Mouse (Mus musculus) gastrocnemius, adult 2 months (tissue): Measurements from ENCODE around the gene Tgm4. TPM values are rescaled to one million over a fixed set of nuclear protein-coding genes. Genes with fewer than 3 reads are reported as not detected.

Source experiments
- DNase-seq: peaks from one replicate; pipeline ENCODE4 v3.0.0; 2022
- H3K27ac ChIP-seq: fragments of 200-600 bp; 2 replicates; pipeline ENCODE4 v1.8.1; 2022; ENCODE audit warnings: mild to moderate bottlenecking
- H3K4me3 ChIP-seq: fragments of 200-600 bp; 2 replicates; pipeline ENCODE4 v1.8.1; 2022; ENCODE audit warnings: mild to moderate bottlenecking, moderate library complexity
- CTCF ChIP-seq: fragments of 200-600 bp; IDR thresholded peaks from 2 replicates; pipeline ENCODE4 v1.8.1; 2022; ENCODE audit warnings: antibody characterized with exemption, mild to moderate bottlenecking, moderate library complexity
- intact Hi-C: fragments of 180-260 bp; cut with DNase I; formaldehyde crosslinking; loops from one replicate; pipeline ENCODE4 v1.15.1; 2025
- total RNA-seq, 2 experiments: library from RNA; stranded (reverse); gene quantifications; 2 replicates each; pipeline ENCODE4 v1.2.3; 2021

Gene Tgm4
- total RNA-seq, 2 experiments from 2014 or later = 0.56 TPM; not detected in 1

- Histone ChIP-seq H3K4me3 (no peak overlapping the region), H3K27ac (no peak overlapping the region)
- no peak for DNase-seq
- no peak for TF ChIP-seq CTCF
- intact Hi-C loops = no loop called here
Observed at GRCm38 (mm10) chr9:123060172-123060571, 25.6 kb downstream of the Tgm4 start.

- H3K4me3 ChIP-seq = no peak overlapping the region
- no peak for TF ChIP-seq CTCF
- intact Hi-C loops = no loop called here
- no peak overlapping the region for H3K27ac ChIP-seq
- no peak for DNase-seq
Observed at GRCm38 (mm10) chr9:123079149-123079548, 44.6 kb downstream of the Tgm4 start.

- DNase-seq = no peak
- Histone ChIP-seq H3K4me3 (no peak overlapping the region), H3K27ac (no peak overlapping the region)
- no peak for TF ChIP-seq CTCF
- intact Hi-C loops = no loop called here
Observed at GRCm38 (mm10) chr9:123080355-123080754, 45.8 kb downstream of the Tgm4 start.

- Histone ChIP-seq H3K27ac (no peak overlapping the region), H3K4me3 (no peak overlapping the region)
- TF ChIP-seq CTCF = no peak
- intact Hi-C loops = no loop called here
- DNase-seq = no peak
Observed at GRCm38 (mm10) chr9:123080796-123081195, 46.3 kb downstream of the Tgm4 start.

GRCm38 (mm10) chr9:123085373-123085772 is 50.8 kb downstream of the Tgm4 start:
- no peak overlapping the region for H3K4me3 ChIP-seq
- intact Hi-C loops = no loop called here
- DNase-seq = no peak
- no peak overlapping the region for H3K27ac ChIP-seq
- no peak for TF ChIP-seq CTCF

GRCm38 (mm10) chr9:123087558-123087957 is 53.0 kb downstream of the Tgm4 start:
- Histone ChIP-seq H3K4me3 (no peak overlapping the region), H3K27ac (no peak overlapping the region)
- intact Hi-C loops = no loop called here
- no peak for TF ChIP-seq CTCF
- DNase-seq = no peak

- no peak for TF ChIP-seq CTCF
- no peak for DNase-seq
- H3K4me3 ChIP-seq = no peak overlapping the region
- H3K27ac ChIP-seq = no peak overlapping the region
- intact Hi-C loops = no loop called here
Observed at GRCm38 (mm10) chr9:123090844-123091243, 56.3 kb downstream of the Tgm4 start.

DNA sequence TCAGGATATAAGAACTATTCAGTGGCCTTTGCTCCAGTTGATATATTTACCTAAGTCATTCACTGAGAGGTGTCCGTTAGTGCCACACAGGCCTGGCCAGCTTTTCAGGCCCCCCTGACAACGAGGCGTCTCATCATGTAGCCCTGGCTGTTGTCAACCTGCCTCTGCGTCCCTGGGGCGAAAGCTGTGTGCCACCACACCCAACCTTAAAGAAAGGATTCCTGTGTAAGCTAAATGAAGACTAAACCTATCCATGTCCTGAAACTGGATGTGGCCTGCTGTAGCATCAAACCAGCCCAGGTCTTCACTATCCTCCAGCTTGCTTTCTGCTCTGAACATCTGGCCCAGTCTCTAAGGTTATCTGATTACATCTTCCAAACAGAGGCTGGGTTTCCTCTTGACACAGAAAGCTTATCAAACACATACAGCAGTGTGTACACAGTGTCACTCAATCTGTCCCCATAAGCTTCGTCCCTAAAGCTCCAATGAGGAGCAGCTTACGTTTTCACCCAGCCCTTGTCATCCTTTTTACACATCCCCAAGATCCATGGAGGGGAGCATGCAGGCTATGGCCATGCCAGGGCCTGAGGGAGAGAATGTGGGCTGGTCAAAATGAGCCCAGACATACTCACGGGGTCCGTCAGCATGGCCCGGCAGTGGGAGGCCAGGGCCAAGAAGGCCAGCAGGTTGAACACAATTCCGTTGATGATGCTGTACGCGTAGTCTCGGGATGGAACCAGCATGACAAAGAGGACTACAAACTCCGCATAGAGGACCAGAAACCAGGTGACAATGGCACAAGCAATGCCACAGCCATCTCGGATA is 65.3 kb downstream of the Tgm4 start:
- Histone ChIP-seq H3K4me3 (no peak overlapping the region), H3K27ac (no peak overlapping the region)
- DNase-seq = no peak
- intact Hi-C loops = no loop called here
- no peak for TF ChIP-seq CTCF

DNA sequence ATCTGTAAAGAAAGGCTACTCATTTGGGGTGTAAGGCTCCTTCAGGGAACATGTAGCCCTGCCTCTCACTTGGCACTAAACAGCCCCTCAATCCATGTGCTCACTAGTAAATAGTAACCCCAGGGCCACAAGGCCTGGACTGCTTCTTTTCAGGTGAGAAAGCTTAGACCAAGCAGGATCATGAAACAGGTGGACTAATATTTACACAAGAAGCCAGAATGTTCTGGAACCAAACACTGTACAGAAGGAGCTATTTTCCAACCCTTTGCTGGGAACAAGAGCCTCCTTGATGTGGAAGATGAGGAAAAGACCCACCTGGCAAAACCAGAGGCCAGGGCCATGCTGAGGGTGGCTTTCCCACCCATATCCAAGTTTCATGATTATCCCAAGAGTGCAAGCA is 68.9 kb downstream of the Tgm4 start:
- DNase-seq = no peak
- H3K27ac ChIP-seq = no peak overlapping the region
- no peak overlapping the region for H3K4me3 ChIP-seq
- intact Hi-C loops = no loop called here
- TF ChIP-seq CTCF = no peak

DNA sequence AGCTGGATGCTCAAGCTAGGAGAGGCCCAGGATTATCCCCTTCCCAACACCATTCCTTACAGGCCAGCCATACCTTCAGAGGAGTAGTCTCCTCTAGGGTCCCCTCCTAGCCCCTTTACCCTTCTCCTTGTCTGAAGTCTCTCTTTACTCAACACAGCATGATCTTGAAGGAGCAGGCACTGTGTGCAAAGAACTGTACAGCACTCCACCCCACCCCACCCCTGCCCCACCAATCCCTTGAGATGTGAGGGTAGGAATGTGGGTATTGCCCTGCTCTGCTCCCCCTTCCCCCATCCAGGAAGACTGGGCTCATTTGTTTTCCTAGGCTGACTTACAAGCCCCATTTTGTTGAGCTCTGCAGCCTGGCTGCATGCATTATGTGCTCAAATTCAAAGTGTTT is 69.8 kb downstream of the Tgm4 start:
- no peak for DNase-seq
- no peak for TF ChIP-seq CTCF
- intact Hi-C loops = no loop called here
- no peak overlapping the region for H3K27ac ChIP-seq
- H3K4me3 ChIP-seq = no peak overlapping the region

DNA sequence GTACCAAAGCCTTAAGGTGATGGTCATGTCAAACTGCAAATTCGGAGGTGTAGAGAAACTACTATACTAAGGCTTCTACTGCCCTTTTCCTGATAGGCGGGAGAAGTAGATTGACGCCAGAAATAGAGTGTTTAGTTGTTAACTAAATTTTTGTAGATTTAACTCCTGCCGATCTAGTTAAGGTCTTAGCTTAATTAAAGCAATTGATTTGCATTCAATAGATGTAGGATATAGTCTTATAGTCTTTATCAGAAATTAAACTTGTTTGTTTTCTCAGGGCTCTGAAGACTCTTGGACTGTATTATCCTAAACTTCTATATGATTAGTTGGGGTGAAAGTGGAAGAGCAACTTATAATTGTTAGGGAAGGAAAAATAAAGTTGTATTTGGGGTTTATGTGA is 72.7 kb downstream of the Tgm4 start:
- no peak for TF ChIP-seq CTCF
- DNase-seq = no peak
- intact Hi-C loops = no loop called here
- H3K27ac ChIP-seq = no peak overlapping the region
- H3K4me3 ChIP-seq = no peak overlapping the region

DNA sequence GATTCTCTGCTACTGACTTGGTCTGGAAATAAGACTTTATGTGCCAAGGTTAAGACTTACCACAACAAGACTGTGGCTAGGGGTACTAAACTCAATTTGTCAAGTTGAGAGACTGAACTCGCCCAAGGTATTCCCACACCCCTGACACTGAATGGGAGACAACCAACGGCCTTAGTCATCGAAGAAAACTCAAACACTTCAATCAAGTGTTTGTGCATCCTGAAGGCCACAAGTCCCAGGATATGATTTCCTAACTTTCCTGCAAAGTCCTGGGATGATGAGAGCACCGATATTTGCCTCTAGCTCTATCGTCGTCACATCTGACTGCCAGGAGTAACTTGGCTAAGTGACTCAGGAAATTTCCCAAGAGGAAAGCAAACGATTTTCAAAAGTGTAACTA is 74.7 kb downstream of the Tgm4 start:
- Histone ChIP-seq H3K27ac (peak overlapping the region; percentile 41; the same call in 1 of the 2 replicates), H3K4me3 (no peak overlapping the region)
- TF ChIP-seq CTCF = no peak
- DNase-seq = no peak
- intact Hi-C loops = no loop called here

DNA sequence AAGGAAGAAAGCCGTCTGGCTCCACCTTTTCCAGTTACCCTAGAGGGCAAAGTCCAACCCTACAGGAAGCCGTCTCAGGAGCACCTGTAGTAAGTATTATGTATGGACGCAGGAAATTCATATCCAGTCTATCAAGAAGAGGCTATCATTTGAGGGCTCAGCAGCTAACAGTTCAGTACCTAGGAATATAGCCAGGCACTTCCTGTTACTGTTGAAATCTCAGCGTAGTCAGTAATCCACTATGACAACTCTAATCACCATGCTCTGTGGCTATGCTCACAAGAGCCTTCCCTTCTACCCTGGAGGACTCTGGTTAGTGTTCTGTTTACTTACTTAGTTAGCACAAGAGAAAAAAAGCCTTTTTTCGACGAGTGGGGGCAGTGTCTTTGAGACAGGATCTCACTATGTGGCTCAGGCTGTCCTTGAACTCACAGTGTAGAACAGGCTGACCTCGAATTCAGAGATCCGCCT is 77.3 kb downstream of the Tgm4 start:
- TF ChIP-seq CTCF = no peak
- 0 out of 2 replicates have a peak overlapping the region, but pooled peaks have one; percentile 98 for H3K27ac ChIP-seq
- H3K4me3 ChIP-seq = peak overlapping the region; percentile 97
- no peak for DNase-seq
- intact Hi-C loops = loop anchor here (5.0 to 10.0 kb wide), 3 partner anchors 146 to 253 kb away; partner anchors contain the start of genes Lars2 and Zfp445
